Mouse (Mus musculus): Measurements from ENCODE around the gene Sdk2. TPM values are rescaled to one million over a fixed set of nuclear protein-coding genes. Genes with fewer than 3 reads are reported as not detected.

The Sdk2 gene
- total and polyA plus RNA-seq, 2 experiments from 2014 or later = 3.0 to 30.4 TPM

- no peaks in the 10 kb centered on the region for H3K36me3 ChIP-seq (ENCODE audit: insufficient read depth, low read length)
- H3K4me1 ChIP-seq (ENCODE audit: insufficient read depth, low read length) = peaks cover 16% of the 10 kb centered on the region; the same call in 1 of the 2 replicates
- 55% methylated on average over 5 of the region's 5 CpGs for WGBS
- TF ChIP-seq CTCF (IDR thresholded peaks at IDR 0.05; ENCODE audit: low read depth) = no peak
- H3K27me3 ChIP-seq (ENCODE audit: insufficient read depth, low read length) = no peaks in the 10 kb centered on the region
- ATAC-seq = no peak
- no peak for DNase-seq (ENCODE audit: low spot score)
- H3K9ac ChIP-seq (replicated peaks; ENCODE audit: low read length) = no peak overlapping the region
- no peaks in the 10 kb centered on the region for H3K9me3 ChIP-seq (ENCODE audit: low read length)
- H3K27ac ChIP-seq = no peak overlapping the region
- H3K4me3 ChIP-seq (ENCODE audit: low read length) = no peak overlapping the region
- no peak overlapping the region for H3K4me2 ChIP-seq (ENCODE audit: low read depth, low read length)
Measured at GRCm38 (mm10) chr11:113985826-113986416, 80.9 kb downstream of the Sdk2 start.

GRCm38 (mm10) chr11:113981732-113982503 is 84.9 kb downstream of the Sdk2 start:
- no peak overlapping the region; the same call in 1 of the 2 replicates for H3K4me2 ChIP-seq (ENCODE audit: low read depth, low read length)
- H3K9ac ChIP-seq (replicated peaks; ENCODE audit: low read length) = no peak overlapping the region
- DNase-seq (ENCODE audit: low spot score) = peak; percentile 93
- H3K36me3 ChIP-seq (ENCODE audit: insufficient read depth, low read length) = no peaks in the 10 kb centered on the region
- peaks cover 10% of the 10 kb centered on the region; the same call in 1 of the 2 replicates for H3K4me1 ChIP-seq (ENCODE audit: insufficient read depth, low read length)
- no peak overlapping the region for H3K4me3 ChIP-seq (ENCODE audit: low read length)
- peak overlapping the region; percentile 65; the same call in 1 of the 2 replicates for H3K27ac ChIP-seq
- TF ChIP-seq CTCF (IDR thresholded peaks at IDR 0.05; ENCODE audit: low read depth) = peak; percentile 53
- no peaks in the 10 kb centered on the region for H3K9me3 ChIP-seq (ENCODE audit: low read length)
- peak; percentile 89 for ATAC-seq
- no peaks in the 10 kb centered on the region for H3K27me3 ChIP-seq (ENCODE audit: insufficient read depth, low read length)
- WGBS = 9% methylated on average over 7 of the region's 7 CpGs

GRCm38 (mm10) chr11:113981088-113981487 is 85.8 kb downstream of the Sdk2 start:
- peak overlapping the region; percentile 65; the same call in 1 of the 2 replicates for H3K27ac ChIP-seq
- no peak overlapping the region for H3K4me3 ChIP-seq (ENCODE audit: low read length)
- 37% methylated on average over 6 of the region's 6 CpGs for WGBS
- H3K36me3 ChIP-seq (ENCODE audit: insufficient read depth, low read length) = no peaks in the 10 kb centered on the region
- no peaks in the 10 kb centered on the region for H3K9me3 ChIP-seq (ENCODE audit: low read length)
- no peak for TF ChIP-seq CTCF (IDR thresholded peaks at IDR 0.05; ENCODE audit: low read depth)
- H3K4me1 ChIP-seq (ENCODE audit: insufficient read depth, low read length) = peaks cover 10% of the 10 kb centered on the region; the same call in 1 of the 2 replicates
- ATAC-seq (no peak; the same call in 1 of the 2 replicates), DNase-seq (ENCODE audit: low spot score) (peak; percentile 47)
- H3K4me2 ChIP-seq (ENCODE audit: low read depth, low read length) = no peak overlapping the region
- no peak overlapping the region for H3K9ac ChIP-seq (replicated peaks; ENCODE audit: low read length)
- no peaks in the 10 kb centered on the region for H3K27me3 ChIP-seq (ENCODE audit: insufficient read depth, low read length)

- H3K4me1 ChIP-seq (ENCODE audit: insufficient read depth, low read length) = peaks cover 12% of the 10 kb centered on the region
- no peak for TF ChIP-seq CTCF (IDR thresholded peaks at IDR 0.05; ENCODE audit: low read depth)
- H3K27me3 ChIP-seq (ENCODE audit: insufficient read depth, low read length) = no peaks in the 10 kb centered on the region
- ATAC-seq (no peak), DNase-seq (ENCODE audit: low spot score) (no peak)
- H3K27ac ChIP-seq = no peak overlapping the region
- H3K4me2 ChIP-seq (ENCODE audit: low read depth, low read length) = no peak overlapping the region
- WGBS = 95% methylated on average over 12 of the region's 12 CpGs
- H3K4me3 ChIP-seq (ENCODE audit: low read length) = no peak overlapping the region
- H3K36me3 ChIP-seq (ENCODE audit: insufficient read depth, low read length) = no peaks in the 10 kb centered on the region
- H3K9ac ChIP-seq (replicated peaks; ENCODE audit: low read length) = no peak overlapping the region
- no peaks in the 10 kb centered on the region for H3K9me3 ChIP-seq (ENCODE audit: low read length)
Measured at GRCm38 (mm10) chr11:113978318-113978717, 88.5 kb downstream of the Sdk2 start.

- H3K36me3 ChIP-seq (ENCODE audit: insufficient read depth, low read length) = no peaks in the 10 kb centered on the region
- no peak overlapping the region; the same call in 1 of the 2 replicates for H3K27ac ChIP-seq
- H3K9ac ChIP-seq (replicated peaks; ENCODE audit: low read length) = no peak overlapping the region
- WGBS = 59% methylated on average over 3 of the region's 3 CpGs
- no peaks in the 10 kb centered on the region for H3K27me3 ChIP-seq (ENCODE audit: insufficient read depth, low read length)
- peaks cover 22% of the 10 kb centered on the region for H3K4me1 ChIP-seq (ENCODE audit: insufficient read depth, low read length)
- TF ChIP-seq CTCF (IDR thresholded peaks at IDR 0.05; ENCODE audit: low read depth) = no peak
- no peak overlapping the region for H3K4me3 ChIP-seq (ENCODE audit: low read length)
- H3K4me2 ChIP-seq (ENCODE audit: low read depth, low read length) = no peak overlapping the region
- DNase-seq (ENCODE audit: low spot score) = no peak
- ATAC-seq = 0 out of 2 replicates have a peak, but pooled peaks have one; percentile 19
- no peaks in the 10 kb centered on the region for H3K9me3 ChIP-seq (ENCODE audit: low read length)
Measured at GRCm38 (mm10) chr11:113975667-113975970, 91.2 kb downstream of the Sdk2 start.

- H3K4me1 ChIP-seq (ENCODE audit: insufficient read depth, low read length) = peaks cover 22% of the 10 kb centered on the region
- WGBS = 29% methylated on average over 16 of the region's 16 CpGs
- DNase-seq (ENCODE audit: low spot score) (peak; percentile 64), ATAC-seq (peak; percentile 41; the same call in 1 of the 2 replicates)
- no peak overlapping the region for H3K9ac ChIP-seq (replicated peaks; ENCODE audit: low read length)
- no peak overlapping the region for H3K4me3 ChIP-seq (ENCODE audit: low read length)
- no peaks in the 10 kb centered on the region for H3K36me3 ChIP-seq (ENCODE audit: insufficient read depth, low read length)
- no peak overlapping the region for H3K4me2 ChIP-seq (ENCODE audit: low read depth, low read length)
- TF ChIP-seq CTCF (IDR thresholded peaks at IDR 0.05; ENCODE audit: low read depth) = no peak
- no peak overlapping the region; the same call in 1 of the 2 replicates for H3K27ac ChIP-seq
- no peaks in the 10 kb centered on the region for H3K27me3 ChIP-seq (ENCODE audit: insufficient read depth, low read length)
- no peaks in the 10 kb centered on the region for H3K9me3 ChIP-seq (ENCODE audit: low read length)
Measured at GRCm38 (mm10) chr11:113974876-113975666, 91.8 kb downstream of the Sdk2 start.

Measured in hindbrain, postnatal 0 days (tissue).